Mouse (Mus musculus) bone marrow macrophage, adult 2 months (primary cell): ENCODE measurements at regions not wholly inside any gene's neighbourhood (a gene's known extent, or its start where the extent isn't known, plus 50 kb on each side); places are given as distances from the start of the nearest gene placed in this dataset.

ENCODE experiments used
- CTCF ChIP-seq: IDR thresholded peaks from 2 replicates; pipeline ENCODE4 v1.5.1; 2012; ENCODE audit warnings: low read depth, mild to moderate bottlenecking, low read length, moderate library complexity
- POLR2A ChIP-seq: IDR thresholded peaks from 2 replicates; pipeline ENCODE4 v1.6.1; 2012; ENCODE audit warnings: mild to moderate bottlenecking, low read depth, low read length, borderline replicate concordance

DNA sequence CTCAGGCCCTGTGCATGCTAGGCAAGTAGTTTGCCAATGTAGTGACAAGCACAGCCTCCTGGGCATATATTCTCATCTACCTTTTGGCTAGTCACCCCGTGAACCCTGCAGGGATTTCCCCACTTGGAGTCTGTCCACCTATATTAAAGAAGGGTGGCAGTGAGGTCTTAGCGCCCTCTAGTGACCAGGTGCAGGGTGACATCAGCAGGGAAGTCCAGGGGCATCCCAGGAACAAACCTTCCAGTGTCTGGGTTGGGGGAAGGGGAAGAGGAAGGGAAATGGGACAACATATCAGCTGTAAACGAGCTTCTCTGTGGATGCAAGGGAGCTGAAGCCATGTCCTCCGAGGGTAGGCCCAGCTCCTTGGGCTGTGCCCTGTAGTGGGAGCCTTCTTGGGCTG, 245.7 kb upstream of the Mocs1 start:
- TF ChIP-seq CTCF (peak; percentile 47), POLR2A (no peak)
